Mouse (Mus musculus) myocyte (in vitro differentiated cells): ENCODE data around the gene Prcc.

Experiments
- CEBPB ChIP-seq: IDR thresholded peaks from 2 replicates; pipeline ENCODE4 v1.6.1; 2011; ENCODE audit warnings: mild to moderate bottlenecking, moderate library complexity; ENCODE audit not compliant: poor library complexity, insufficient read depth, severe bottlenecking
- E2F4 ChIP-seq: IDR thresholded peaks from one replicate; pipeline ENCODE4 v1.6.1; 2011; ENCODE audit warnings: mild to moderate bottlenecking, control low read depth, moderate library complexity; ENCODE audit not compliant: insufficient read depth
- MAX ChIP-seq: IDR thresholded peaks from one replicate; pipeline ENCODE4 v1.6.1; 2011; ENCODE audit warnings: low read depth, mild to moderate bottlenecking, control low read depth
- MYOG ChIP-seq, 3 experiments: IDR thresholded peaks; one replicate each; pipeline ENCODE4 v1.6.1; 2011; ENCODE audit warnings: control low read depth in 2 of 3, low read depth in 2 of 3, mild to moderate bottlenecking in 2 of 3; ENCODE audit not compliant: insufficient read length in 2 of 3, control insufficient read depth in 1 of 3, insufficient read depth in 1 of 3
- POLR2A ChIP-seq: IDR thresholded peaks from one replicate; pipeline ENCODE4 v1.6.1; 2011; ENCODE audit warnings: low read depth, mild to moderate bottlenecking, control low read depth, moderate library complexity; ENCODE audit not compliant: insufficient read length
- POLR2AphosphoS2 ChIP-seq: IDR thresholded peaks from one replicate; pipeline ENCODE4 v1.6.1; 2011; ENCODE audit warnings: low read depth, control low read depth; ENCODE audit not compliant: insufficient read length
- USF1 ChIP-seq: IDR thresholded peaks from one replicate; pipeline ENCODE4 v1.6.1; 2011; ENCODE audit warnings: low read depth, mild to moderate bottlenecking, control low read depth, moderate library complexity

DNA sequence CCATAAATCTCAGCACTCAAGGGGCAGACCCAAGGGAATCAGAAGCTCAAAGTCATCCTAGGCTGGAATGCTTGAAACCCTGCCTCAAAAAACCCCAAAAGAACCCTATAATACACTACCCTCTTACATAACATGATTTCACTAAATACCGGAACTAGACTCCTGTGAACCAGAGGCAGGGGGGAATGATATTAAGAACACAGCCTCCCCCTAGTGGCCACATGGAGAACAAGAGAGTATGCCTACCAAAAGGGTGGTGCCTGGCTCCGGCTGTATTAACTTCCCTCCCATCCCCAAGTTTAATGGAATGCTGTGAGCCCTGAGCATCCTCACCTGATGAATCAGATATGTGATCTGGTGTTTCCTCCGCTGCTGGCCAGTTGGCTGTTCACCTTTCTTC lies 25.6 kb downstream of the Prcc start:
- TF ChIP-seq POLR2A (no peak), CEBPB (no peak), E2F4 (no peak), USF1 (no peak), POLR2AphosphoS2 (no peak), MYOG (IDR thresholded peaks at IDR 0.05; ENCODE audit: control insufficient read depth in 1 of 3, insufficient read depth in 1 of 3, insufficient read length in 2 of 3, low read depth in 2 of 3) (no peak), MAX (no peak)
